Mouse (Mus musculus) yolk sac, embryonic 10.5 days (tissue): ENCODE measurements at regions not wholly inside any gene's neighbourhood (a gene's known extent, or its start where the extent isn't known, plus 50 kb on each side); places are given as distances from the start of the nearest gene placed in this dataset.

Experiments
- DNase-seq: peaks from one replicate; pipeline ENCODE4 v3.0.0-alpha.2; 2017; ENCODE audit warnings: low spot score

GRCm38 (mm10) chr6:97741427-97741826 lies 65.4 kb upstream of the Mitf start:
- DNase-seq: no peak

GRCm38 (mm10) chr6:97740851-97741201 lies 66.0 kb upstream of the Mitf start:
- no peak for DNase-seq

GRCm38 (mm10) chr6:97740107-97740850 lies 66.6 kb upstream of the Mitf start:
- DNase-seq: no peak

- no peak for DNase-seq
These were observed 68.0 kb upstream of the Mitf start for GRCm38 (mm10) chr6:97738846-97739245.

- DNase-seq: no peak
These were observed 76.0 kb upstream of the Mitf start for GRCm38 (mm10) chr6:97730835-97731234.

GRCm38 (mm10) chr6:97718184-97718910 lies 88.5 kb upstream of the Mitf start:
- DNase-seq: no peak

- DNase-seq: no peak
These were observed 90.1 kb upstream of the Frmd4b start for GRCm38 (mm10) chr6:97707401-97707800.

- DNase-seq: no peak
These were observed 87.0 kb upstream of the Frmd4b start for GRCm38 (mm10) chr6:97704361-97704760.

GRCm38 (mm10) chr6:97699752-97700098 lies 82.4 kb upstream of the Frmd4b start:
- DNase-seq: no peak

GRCm38 (mm10) chr6:97699054-97699751 lies 81.9 kb upstream of the Frmd4b start:
- no peak for DNase-seq

- DNase-seq: no peak
These were observed 75.9 kb upstream of the Frmd4b start for GRCm38 (mm10) chr6:97693281-97693680.

GRCm38 (mm10) chr6:97691136-97691535 lies 73.8 kb upstream of the Frmd4b start:
- no peak for DNase-seq

GRCm38 (mm10) chr6:97684335-97684734 lies 67.0 kb upstream of the Frmd4b start:
- no peak for DNase-seq

GRCm38 (mm10) chr6:97682213-97682612 lies 64.9 kb upstream of the Frmd4b start:
- DNase-seq: no peak

- DNase-seq: no peak
These were observed 57.9 kb upstream of the Frmd4b start for GRCm38 (mm10) chr6:97675181-97675756.

- peak; percentile 11 for DNase-seq
These were observed 49.7 kb upstream of the Frmd4b start for GRCm38 (mm10) chr6:97666818-97667629.
